Mouse (Mus musculus) CD4-positive, CD25-positive, alpha-beta regulatory T cell, adult 2 months (primary cell): Measurements from ENCODE around the gene Bub1b.

ENCODE experiments used
- DNase-seq: peaks from one replicate; pipeline ENCODE4 v3.0.0-alpha.2; 2012; ENCODE audit warnings: low read depth, low spot score

Gene Bub1b

DNA sequence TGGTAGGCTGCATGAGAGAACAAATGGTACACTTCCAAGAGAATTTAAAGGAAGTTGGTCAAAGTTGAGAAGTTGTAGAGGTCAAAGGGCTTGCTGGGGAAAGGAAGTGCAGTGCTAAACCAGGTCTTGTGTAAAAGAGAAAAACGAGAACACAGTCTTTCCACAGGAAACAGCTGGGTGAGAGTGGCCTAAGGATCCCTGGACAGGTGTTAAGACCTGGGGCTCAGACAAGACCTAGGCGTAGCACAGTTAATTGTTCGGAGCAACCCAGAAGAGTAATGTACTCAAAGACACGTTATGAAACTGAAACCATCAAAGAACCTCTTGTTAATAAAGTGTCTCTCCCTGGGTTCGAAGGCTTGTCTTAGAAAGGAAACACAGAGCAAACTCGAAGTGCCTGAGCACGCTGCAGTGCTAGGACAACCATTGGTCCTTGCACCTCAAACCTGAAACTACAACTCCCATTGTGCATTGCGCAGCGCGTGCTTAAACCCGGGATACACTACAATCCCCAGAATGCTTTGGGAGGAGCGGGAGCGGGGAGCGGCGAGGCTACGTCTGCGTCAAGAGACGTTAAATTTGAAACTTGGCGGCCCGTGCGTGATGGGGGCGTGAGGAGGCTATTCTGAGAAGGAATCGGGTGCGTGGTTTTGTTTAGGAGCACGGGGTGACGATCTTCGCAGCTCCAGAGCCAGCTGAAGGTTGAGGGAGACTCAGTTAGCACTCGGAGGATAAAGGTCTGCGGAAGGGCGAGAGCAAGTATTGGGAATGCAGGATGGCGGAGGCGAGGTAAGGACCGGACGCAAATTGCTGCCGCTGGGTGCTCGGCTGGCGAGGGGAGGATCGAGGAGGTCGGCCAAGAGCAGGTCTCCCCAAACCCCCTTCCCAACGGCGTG, at the start of gene Bub1b:
TSS of gene Bub1b (plus strand) at position 539 of the 896 bp plus-strand sequence.
- peak; percentile 95 for DNase-seq

DNA sequence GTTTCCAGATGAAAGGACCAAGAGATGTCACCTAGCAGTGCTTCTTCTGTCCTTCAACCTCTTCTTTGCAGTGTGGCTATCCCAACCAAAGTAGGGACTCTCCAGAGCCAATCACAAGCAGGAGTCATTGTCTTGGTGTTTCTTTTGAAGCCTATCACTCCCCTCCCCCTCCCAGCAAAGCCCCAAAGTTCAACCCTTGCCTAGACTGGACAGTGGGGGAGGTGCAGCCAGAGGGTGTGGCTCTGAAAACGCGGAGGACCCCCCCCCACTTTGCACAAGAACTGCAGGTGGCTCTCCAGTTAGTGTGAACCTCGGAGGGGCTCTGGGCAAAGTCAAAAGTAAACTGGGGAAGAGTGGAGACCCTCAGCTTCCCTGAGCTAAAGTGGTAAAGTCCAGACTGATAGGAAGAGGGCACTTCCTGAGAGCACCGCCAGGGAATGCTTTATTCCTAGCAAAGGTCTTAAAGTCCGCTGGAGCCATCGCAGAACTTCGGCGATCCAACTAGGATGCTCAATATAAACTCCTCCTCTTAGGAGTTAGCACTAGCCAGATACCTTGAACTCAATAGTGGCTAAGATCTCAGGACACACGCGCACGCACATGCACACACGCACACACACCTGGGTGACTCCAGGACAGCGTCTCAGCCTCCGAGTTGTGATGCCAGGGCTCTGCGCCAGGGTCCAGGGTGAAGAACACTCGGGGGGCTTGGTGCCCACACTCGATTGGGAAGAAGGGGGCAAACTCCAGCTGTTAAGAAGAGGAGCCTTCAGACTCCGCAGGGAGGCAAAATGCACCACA, 49.4 kb upstream of the Bub1b start:
- DNase-seq = peak; percentile 27

DNA sequence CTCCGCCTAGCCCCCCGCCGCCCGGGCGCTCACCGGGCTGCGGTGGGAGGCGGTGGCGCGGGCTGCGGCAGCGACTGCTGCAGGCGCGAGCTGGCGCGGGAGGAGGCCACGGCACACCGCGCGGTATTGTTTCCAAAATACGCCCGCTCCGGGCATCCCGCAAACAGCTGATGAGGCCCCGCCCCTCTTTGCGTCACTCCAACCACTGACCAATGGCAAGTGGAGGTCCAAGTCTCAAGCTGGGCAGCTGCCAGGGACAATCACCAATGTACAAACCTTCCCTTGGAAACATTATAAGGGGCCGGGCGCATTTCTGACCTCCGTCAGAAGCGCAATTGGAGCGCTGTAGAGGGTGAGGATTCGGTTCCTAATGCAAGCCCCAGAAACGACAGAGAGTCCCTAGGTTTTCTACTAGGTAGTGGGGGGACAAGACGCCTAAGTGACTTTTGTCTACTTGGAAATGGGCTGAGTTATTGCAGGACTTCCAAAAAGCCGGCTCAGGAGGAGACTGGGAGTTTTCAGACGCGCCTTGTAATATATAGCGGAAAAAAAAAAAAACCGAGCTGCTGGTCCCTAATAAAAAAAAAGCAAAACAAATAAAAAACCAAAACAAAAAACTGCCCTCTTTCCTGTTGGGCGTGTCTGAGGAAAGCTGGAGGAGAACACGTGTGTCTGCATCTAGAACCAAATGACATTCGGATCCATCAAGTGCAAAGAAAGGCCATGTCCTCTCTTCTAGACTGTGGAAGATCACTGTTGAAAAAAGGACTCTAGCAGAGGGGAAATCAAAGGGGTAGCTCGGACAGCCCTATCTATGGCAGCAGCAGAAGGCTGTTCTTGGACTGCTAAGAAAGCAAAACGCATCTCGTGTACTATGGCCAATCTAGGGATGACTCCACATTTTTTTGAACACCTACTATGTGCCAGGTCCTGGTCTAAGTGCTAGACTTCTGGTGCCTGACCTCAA, 48.2 kb upstream of the Bub1b start, which contains the start of gene Bmf:
TSS of gene Bmf (minus strand) at position 181 of the 967 bp plus-strand sequence.
- DNase-seq = peak; percentile 71

DNA sequence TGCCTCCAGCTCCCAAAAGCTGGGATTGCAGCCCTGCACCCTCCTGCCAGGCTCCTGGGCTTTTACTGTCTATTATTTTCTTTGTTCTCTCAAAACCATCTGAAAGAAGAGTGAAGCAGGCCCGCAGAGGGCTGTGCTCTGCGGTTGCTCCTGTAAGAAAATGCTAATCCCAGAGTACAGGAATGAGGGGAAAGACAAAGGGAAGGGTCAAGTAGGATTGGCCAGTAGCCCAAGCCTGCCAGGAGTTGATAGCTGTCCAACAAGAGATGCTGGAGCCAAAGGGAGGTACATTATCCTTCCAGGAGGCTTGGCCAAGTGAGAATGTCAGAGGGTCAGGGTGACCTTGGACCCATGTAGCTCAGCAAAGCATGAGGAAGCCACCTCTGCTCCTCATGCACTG, 46.4 kb upstream of the Bub1b start:
- no peak for DNase-seq

DNA sequence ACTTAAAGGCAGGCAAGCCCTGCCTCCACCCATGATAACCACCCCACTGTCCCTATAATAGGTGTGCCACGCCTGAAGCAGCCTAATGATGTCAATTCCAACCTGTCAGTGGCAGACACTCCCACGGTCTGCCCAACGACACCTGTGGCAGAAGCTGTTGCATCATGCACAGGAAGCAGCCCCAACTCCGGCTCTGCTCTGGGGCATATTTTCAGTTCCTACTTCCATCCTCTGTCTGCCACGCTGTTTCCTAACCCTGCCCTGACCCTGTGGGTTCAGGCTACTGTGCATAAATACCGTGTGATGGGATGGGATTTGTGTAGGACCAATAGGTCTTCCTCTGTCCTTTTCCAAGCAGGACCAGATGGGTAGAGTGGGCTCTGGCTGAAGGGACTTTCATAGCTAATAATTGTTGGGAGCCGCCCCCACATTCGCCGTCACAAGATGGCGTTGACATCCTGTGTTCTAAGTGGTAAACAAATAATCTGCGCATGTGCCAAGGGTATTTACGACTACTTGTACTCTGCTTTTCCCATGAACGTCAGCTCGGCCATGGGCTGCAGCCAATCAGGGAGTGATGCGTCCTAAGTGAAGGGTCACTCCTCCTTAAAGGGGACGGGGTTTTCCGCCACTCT, 43.5 kb upstream of the Bub1b start:
- peak; percentile 85 for DNase-seq

DNA sequence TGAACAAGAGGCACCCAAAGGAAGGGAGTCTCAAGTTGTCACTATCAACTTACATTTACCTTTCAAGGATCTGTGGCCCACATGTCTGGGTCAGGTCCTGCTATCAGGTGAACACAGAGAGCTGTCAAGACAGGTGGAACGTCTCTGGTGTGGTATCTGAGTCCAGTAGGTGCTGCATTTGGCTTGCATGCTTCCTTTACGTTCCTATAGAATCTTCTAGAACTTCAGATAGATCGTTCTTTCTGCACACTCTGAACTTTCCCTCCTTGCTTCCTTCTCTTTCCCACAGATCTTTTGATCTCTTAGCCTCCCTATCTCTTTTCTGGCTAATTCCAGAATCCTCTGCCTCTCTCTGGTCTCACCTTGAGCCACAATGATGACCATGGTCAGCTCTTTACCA, 39.6 kb upstream of the Bub1b start:
- DNase-seq = peak; percentile 25

DNA sequence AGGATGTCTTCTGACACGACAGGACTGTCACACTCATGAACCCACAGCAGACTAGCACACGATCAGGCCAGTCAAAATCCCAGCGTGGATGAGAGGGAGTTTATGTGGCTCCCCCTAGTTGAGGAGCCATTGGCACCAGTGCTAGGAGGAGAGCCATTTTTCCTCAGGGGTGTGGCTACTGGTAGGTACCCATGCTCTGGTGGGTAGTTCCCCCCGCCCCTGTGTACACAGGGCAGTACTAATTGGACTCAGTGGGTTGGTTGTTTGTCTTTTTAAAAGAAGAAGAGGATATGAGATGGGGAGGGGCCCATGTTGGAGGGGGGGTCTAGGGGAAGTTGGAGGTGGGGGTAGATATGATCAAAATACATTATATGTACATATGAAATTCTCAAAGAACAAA, 36.0 kb upstream of the Bub1b start:
- DNase-seq = no peak

DNA sequence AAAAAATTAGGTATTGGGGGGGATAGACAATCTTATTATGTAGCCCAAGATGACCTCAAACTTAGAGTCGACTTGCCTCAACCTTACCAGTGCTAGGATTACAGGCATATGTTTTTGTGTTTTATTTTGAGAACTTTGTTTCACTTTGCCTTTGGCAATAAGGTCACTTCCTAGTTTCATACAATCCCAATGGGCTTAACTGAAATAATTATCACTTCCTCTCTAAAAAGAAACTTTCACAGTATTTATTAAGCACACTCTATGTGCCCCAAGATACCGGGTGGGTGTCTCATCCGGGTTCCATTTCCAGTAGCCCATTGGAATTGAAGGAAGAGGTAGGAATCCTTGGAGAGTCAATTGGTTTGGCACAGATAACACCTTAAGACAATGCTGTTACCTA, 35.6 kb upstream of the Bub1b start:
- DNase-seq = no peak

DNA sequence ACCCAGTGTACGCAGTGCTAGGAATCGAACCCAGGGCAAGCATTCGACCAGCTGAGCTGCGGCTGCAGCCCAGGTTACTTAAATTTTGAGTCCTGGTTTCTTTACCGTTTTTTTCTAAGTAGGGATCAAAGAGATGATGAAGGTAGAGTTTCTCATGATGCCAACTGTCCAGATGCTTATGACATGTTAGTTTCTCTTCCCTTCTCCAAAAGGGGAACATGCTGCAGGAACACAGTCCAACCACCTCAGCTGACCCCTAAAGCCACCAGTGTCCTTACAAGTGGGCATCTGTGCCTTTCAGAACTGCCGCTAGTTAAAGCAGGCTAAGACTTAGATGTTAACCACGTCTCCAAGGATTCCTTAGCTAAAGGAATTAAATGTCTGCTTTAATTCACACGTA, 30.8 kb upstream of the Bub1b start:
- no peak for DNase-seq

DNA sequence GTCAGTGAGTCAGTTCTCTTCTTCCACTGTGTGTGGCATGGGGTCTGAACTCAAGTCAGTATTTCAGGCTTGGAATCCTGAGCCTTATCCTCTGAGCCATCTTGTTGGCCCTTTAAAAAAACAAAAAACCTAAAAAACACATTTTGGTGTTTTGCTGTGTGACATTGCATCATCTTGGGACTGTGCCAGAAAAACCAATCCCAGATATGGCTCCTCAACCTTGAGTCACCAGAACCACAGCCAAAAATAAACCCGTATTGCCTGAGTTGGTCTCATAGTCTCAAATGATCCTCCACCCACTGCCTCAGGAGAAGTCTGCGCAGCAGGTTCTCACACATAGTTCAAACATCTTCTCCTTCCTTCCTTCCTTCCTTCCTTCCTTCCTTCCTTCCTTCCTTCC, 27.1 kb upstream of the Bub1b start:
- no peak for DNase-seq

DNA sequence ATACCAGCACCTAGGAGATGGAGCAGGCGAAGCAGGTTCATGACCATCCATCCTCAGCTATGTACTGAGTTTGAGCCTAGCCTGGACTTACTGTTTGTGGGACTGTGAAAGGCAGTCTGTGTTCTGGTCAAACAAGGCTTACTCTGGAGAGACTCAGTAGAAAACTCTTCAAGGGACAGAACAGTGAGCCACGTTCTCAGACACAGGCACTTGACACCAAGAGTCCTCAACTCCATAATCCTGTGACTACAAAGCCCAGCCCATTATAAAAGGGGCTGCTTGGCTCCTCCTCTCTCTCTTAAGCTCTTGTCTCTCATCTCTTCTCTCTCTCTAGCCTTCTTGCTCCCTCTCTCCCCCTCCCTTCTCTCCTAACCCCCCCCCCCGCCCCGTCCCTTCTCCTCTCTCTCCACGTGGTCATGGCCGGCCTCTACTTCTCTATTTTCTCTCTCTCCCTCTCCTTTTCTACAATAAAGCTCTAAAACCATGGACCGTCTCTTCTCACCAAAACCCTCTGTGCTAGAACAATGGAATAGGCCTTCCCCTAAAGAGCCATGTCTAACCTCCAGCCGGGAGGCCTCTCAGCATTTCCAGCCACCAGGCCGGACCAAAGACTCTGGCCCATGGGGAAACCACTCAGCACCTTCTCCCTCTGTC, 25.7 kb upstream of the Bub1b start:
- DNase-seq = no peak

DNA sequence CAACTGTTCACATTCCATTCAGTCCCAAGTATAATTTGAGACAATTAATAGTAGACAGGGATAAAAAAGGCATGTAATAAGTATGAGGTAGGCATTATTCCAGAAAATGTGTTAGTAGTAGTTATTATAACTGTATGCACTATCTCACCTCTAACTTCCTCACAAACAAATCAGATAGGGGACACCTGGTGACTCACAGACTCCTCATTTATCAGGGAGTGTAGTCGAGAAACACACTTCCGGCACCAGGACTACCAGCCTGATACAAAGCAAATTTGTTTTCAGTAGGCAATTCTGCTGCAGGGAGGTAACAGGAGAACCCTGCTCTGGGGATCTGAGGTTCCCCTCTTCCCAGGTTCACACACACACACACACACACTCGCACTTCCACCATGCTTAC, 24.9 kb upstream of the Bub1b start:
- no peak for DNase-seq

DNA sequence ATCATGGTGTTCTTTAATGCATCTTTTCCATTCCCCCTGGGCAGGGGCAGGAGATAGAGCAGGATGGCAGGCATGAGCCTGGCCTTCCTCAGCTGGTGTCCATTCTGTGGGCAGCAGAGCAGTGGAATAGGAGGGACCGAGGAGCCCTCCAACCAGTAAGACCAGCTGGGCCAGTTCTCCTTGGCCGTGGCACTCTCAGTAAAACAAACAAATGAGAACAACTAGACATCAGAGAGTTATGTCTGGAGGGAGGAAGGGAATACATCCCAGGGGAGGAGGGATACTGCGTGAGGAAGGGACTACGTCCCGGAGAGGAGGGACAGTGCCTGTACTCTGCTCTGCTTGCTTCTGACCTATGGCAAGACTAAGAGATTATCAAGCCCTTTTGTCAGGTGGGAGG, 12.0 kb upstream of the Bub1b start:
- no peak for DNase-seq

DNA sequence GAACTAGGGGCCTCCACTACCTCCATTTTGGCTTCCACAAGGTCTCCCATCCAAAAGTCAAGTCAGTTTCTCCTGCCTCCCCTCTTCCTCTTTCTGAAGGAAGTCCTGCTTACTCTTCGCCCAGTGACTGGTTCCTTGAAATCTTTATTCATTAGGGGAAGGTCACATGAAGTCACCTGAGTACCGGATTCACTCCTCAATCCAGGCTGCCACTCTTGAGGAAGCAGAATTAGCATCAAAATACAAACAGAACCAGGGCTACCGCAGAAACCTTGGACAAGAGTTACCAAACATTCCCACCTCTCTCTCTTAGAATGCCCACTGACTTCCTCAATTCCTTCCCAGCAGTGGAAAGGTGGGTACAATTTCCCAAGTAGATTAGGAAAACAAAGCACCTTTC, 10.3 kb upstream of the Bub1b start:
- no peak for DNase-seq

DNA sequence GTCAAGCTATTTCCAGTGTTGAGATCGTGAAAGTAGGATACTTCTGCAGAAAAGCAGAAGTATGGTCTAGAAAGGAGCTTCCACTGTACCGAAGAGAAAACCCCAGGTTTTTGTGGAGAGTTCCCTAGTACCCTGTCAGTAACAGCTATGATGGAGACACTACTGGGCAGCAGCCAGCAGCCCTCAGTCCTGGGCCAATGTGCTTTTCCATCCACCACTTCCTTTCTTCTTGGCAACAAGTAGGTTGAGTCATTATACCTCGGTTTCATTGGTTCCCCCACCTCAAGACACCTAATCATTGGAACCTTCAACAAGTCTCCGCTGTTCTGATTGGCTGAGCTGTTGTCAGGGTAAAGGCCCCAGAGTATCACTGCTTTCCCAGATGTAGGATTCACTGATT, 6.9 kb upstream of the Bub1b start:
- no peak for DNase-seq

DNA sequence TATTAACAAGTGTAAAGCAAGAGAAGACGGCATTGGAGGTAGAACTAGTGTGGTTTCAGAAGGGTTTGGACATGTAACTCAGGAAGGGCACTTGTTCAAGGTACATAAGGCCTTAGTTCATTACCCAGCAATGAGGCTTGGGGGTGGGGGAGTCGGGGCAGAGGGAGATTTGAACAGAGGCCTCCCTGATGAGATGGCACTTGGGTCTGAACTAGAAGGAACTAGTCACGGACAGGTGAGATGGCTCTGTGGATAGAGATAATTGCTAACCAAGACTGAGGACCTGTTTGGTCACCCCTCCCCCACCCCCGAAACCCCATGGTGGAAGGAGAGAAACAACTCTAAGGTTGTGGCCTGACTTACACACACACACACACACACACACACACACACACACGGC, 1.1 kb downstream of the Bub1b start:
- peak; percentile 10 for DNase-seq

DNA sequence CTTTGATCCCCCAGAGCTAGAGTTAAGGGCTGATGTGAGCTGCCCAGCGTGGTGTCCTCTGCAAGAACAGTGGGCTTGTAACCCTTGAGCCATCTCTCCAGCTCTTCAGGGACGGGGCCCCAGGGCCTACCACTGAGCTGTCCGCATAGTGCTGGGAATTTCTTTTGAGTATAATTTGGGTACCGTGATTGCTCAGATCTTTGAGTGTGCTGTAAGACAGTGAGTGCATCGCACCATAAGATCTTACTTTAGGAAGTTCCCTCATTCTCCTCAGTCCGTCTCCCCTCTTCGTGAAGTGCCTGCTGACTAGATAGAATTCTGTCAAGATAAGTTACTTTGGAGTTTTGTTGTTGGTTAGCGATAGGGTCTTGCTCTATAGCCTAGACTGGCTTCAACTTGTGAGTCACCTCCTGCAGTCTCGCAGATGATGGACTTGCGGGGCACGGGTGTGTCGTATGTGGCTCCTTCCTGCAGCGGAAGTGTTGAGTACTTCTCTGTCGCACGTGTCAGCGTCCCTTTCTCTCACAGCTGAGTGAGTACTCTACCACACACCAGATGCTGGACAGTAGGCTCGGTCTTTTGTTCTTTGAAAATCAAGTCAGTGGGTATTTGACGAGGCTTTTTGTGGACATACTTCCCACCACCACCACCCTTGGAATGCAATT, 3.7 kb downstream of the Bub1b start:
- DNase-seq = peak; percentile 36

DNA sequence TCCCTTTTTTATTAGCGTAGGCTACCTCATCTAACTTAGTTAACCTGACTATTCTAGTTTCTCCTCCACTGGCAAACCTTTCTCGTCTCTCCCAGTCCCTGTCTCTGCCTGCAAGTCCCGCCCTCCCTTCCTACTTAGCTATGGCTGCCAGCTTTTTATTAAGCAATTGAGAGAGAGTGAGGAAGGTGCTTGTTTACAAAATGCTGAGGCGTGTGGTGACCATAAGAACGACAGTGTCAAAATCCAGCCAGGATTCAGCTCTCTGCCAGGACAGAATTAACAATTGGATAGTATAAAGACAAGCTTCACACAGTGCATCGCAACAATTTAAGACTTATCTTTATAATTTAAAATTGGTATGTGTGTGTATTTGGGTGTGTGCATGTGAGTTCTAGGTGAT, 6.1 kb downstream of the Bub1b start:
- DNase-seq = no peak

DNA sequence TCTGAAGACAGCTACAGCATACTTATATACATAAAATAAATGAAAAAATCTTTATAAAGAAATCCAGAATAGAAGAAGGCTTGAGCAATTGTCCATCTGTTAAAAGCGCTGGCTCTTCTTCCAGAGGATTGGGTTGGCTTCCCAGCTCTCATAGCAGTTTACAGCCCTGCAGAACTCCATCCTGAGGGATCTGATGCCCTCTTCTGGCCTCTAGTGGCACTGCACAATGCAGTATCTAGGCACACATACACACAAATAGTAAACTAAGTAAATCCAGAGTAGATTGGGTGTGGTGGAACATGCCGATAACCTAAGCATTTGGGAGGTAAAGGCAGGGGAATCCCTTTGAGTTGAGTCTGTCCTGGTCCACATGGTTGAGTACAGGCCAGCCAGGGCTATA, 8.0 kb downstream of the Bub1b start:
- DNase-seq = peak; percentile 75

DNA sequence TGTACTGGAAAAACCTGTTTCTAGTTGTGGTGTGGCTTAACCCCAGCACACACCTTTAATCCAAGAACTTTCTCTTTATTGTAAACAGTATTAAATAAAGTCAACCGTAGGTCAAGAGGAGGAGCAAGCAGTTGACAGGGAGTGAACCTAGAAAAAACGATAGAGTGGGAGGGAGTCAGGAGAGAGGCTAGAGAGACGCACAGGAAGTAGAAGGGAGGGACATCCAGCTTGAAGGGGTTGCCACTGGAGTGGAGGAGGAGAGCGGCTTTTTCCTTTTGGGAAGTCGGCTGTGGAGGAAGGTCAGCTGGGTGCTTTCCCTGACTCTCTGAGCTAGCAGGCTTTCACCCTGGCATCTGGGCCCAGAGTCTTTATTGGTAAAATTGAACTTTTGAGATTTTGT, 9.0 kb downstream of the Bub1b start:
- no peak for DNase-seq
